ENCODE assay signal across 8 mouse cellular contexts in the genomic region with DNA sequence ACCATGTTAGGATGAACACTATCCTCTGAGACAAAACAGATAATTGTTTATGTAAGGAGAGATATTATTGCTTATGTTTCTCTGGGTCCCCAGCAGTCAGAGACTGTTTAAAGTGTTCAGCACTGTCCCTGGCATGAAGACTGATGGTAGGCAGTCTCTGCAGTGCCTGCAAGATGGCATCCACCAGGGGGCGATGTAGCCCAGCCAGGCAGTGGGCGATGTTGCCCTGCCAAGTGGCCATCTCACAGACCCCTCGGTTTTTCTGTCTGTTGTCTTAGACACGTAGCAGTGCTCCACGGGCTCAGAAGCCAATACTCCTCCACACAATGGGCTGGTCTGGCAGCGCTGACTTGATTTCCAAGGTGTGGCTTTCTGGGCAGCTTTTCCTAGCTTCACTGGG. TPM values are rescaled to one million over a fixed set of nuclear protein-coding genes. Genes with fewer than 3 reads are reported as not detected.
DNase-seq lines count a peak whose midpoint lies in the region; ATAC-seq and TF ChIP-seq lines count a peak whose summit lies in the region.

No protein-coding gene starts in this region.

- 0 out of 2 replicates have a peak, but pooled peaks have one; percentile 33 for TF ChIP-seq POLR2A in bone marrow, adult 2 months (IDR thresholded peaks at IDR 0.05; ENCODE audit: borderline replicate concordance, control insufficient read depth, low read depth, low read length)

- intact Hi-C loops in heart, postnatal 25 days (cut with DNase I): loop anchor here (1.0 to 5.0 kb wide), 3 partner anchors 36 to 276 kb away; a partner anchor contains a TSS

- peak; percentile 75 for DNase-seq in forebrain, embryonic 14.5 days (ENCODE audit: low spot score)
- peak; percentile 50 for DNase-seq in heart, postnatal 25 days (ENCODE audit: low spot score)
- DNase-seq in left cerebral cortex, adult 11 months (ENCODE audit: low spot score): peak; percentile 31
- DNase-seq in spleen, postnatal 36 days (ENCODE audit: low spot score in 2 of 2): peak; percentile 72 to 73

- no peaks in the 10 kb centered on the region for H3K27me3 ChIP-seq in forebrain, embryonic 14.5 days (replicated peaks; ENCODE audit: control insufficient read depth, insufficient read depth, low read length)
- no peaks in the 10 kb centered on the region for H3K27me3 ChIP-seq in forebrain, embryonic 16.5 days (replicated peaks; ENCODE audit: control insufficient read depth, insufficient read depth, low read length)

- H3K36me3 ChIP-seq in forebrain, embryonic 14.5 days (ENCODE audit: control insufficient read depth, insufficient read depth, low read length): no peaks in the 10 kb centered on the region
- H3K36me3 ChIP-seq in forebrain, embryonic 16.5 days (ENCODE audit: control insufficient read depth, insufficient read depth): no peaks in the 10 kb centered on the region

- H3K4me1 ChIP-seq in forebrain, embryonic 14.5 days (ENCODE audit: control insufficient read depth, insufficient read depth, low read length): peaks cover 20% of the 10 kb centered on the region
- peaks cover 32% of the 10 kb centered on the region for H3K4me1 ChIP-seq in forebrain, embryonic 16.5 days (replicated peaks; ENCODE audit: control insufficient read depth, insufficient read depth, low read length)
- H3K4me1 ChIP-seq in bone marrow, adult 2 months (ENCODE audit: control insufficient read depth, insufficient read depth, low read length): peaks cover 12% of the 10 kb centered on the region

- H3K9ac ChIP-seq in forebrain, embryonic 14.5 days (ENCODE audit: low read length): no peak overlapping the region
- no peak overlapping the region for H3K9ac ChIP-seq in forebrain, embryonic 16.5 days (replicated peaks; ENCODE audit: low read depth, low read length)

- 0 out of 2 replicates have a peak, but pooled peaks have one; percentile 14 for ATAC-seq in forebrain, embryonic 14.5 days
- ATAC-seq in forebrain, embryonic 16.5 days: no peak
- ATAC-seq in erythroid progenitor cell, adult 5-6 weeks (replicated peaks; ENCODE audit: low FRiP score, poor library complexity, severe bottlenecking): 0 out of 2 replicates have a peak, but pooled peaks have one; percentile 51
- ATAC-seq in megakaryocyte progenitor cell, adult 5-6 weeks (replicated peaks; ENCODE audit: poor library complexity): peak; percentile 68

- H3K4me2 ChIP-seq in forebrain, embryonic 14.5 days (ENCODE audit: low read length): no peak overlapping the region
- no peak overlapping the region for H3K4me2 ChIP-seq in forebrain, embryonic 16.5 days (ENCODE audit: low read length)

- WGBS in forebrain, embryonic 14.5 days: 5% methylated on average over 6 of the region's 6 CpGs
- WGBS in forebrain, embryonic 16.5 days: 3% methylated on average over 6 of the region's 6 CpGs
- whole genome bisulfite sequencing in bone marrow, adult 2 months: 7% methylated on average over 6 of the region's 6 CpGs

- no peak overlapping the region for H3K27ac ChIP-seq in forebrain, embryonic 14.5 days (ENCODE audit: low read depth, low read length)
- H3K27ac ChIP-seq in forebrain, embryonic 16.5 days (ENCODE audit: low read length): no peak overlapping the region
- H3K27ac ChIP-seq in bone marrow, adult 2 months (ENCODE audit: control insufficient read depth, insufficient read depth, low read depth, low read length, poor library complexity): no peak overlapping the region

- no peaks in the 10 kb centered on the region for H3K9me3 ChIP-seq in forebrain, embryonic 14.5 days (replicated peaks; ENCODE audit: control insufficient read depth, low read length)
- H3K9me3 ChIP-seq in forebrain, embryonic 16.5 days (ENCODE audit: control insufficient read depth, low read length): no peaks in the 10 kb centered on the region

- TF ChIP-seq CTCF in bone marrow, adult 2 months (IDR thresholded peaks at IDR 0.05; ENCODE audit: control insufficient read depth, insufficient read depth, low read length): peak; percentile 99

- H3K4me3 ChIP-seq in forebrain, embryonic 14.5 days (ENCODE audit: low read depth, low read length): no peak overlapping the region
- H3K4me3 ChIP-seq in forebrain, embryonic 16.5 days (replicated peaks; ENCODE audit: low read length): no peak overlapping the region
- no peak overlapping the region for H3K4me3 ChIP-seq in bone marrow, adult 2 months (replicated peaks; ENCODE audit: control insufficient read depth, low read depth, low read length)

RNA-seq across cellular contexts. Expression of a gene that starts 34.6 kb away (rescaled TPM):
- 17.9 and 19.5 TPM in 2 replicates for polyA plus RNA-seq in forebrain, embryonic 14.5 days (2014; fragmentation: Nextera tagmentation; extraction: Ambion mirVana)
- 27.9 and 34.6 TPM in 2 replicates for polyA plus RNA-seq in forebrain, embryonic 16.5 days (2015; fragmentation: Nextera tagmentation; extraction: Ambion mirVana)
- polyA plus RNA-seq in bone marrow, adult 2 months (2011; ENCODE audit: insufficient read depth, insufficient read length, low replicate concordance, missing spikeins): 67.1 and 177 TPM in 2 replicates
- total RNA-seq in erythroid progenitor cell, adult 5-6 weeks (2015; ENCODE audit: low replicate concordance): 32.4 and 35.2 TPM in 2 replicates
- total RNA-seq in erythroid progenitor cell, adult 5-6 weeks (2017; ENCODE audit: low replicate concordance): 19.5 and 35.7 TPM in 2 replicates
- total RNA-seq in heart, postnatal 25 days (2021): 10 to 100 TPM; 11.4 to 13.4 TPM
- total RNA-seq in megakaryocyte progenitor cell, adult 5-6 weeks (2015): 71.8 and 84.3 TPM in 2 replicates
- 106 and 118 TPM in 2 replicates for total RNA-seq in megakaryocyte progenitor cell, adult 5-6 weeks (2017)

RNA-seq across cellular contexts. Expression of a gene that starts 43.3 kb away (rescaled TPM):
- polyA plus RNA-seq in forebrain, embryonic 14.5 days (2014; fragmentation: Nextera tagmentation; extraction: Ambion mirVana): 134 and 154 TPM in 2 replicates
- 334 and 346 TPM in 2 replicates for polyA plus RNA-seq in forebrain, embryonic 16.5 days (2015; fragmentation: Nextera tagmentation; extraction: Ambion mirVana)
- polyA plus RNA-seq in bone marrow, adult 2 months (2011; ENCODE audit: insufficient read depth, insufficient read length, low replicate concordance, missing spikeins): 382 and 665 TPM in 2 replicates
- total RNA-seq in erythroid progenitor cell, adult 5-6 weeks (2015; ENCODE audit: low replicate concordance): 75.5 and 90.8 TPM in 2 replicates
- 145 and 161 TPM in 2 replicates for total RNA-seq in erythroid progenitor cell, adult 5-6 weeks (2017; ENCODE audit: low replicate concordance)
- 10 to 100 TPM; 34.5 to 39.8 TPM for total RNA-seq in heart, postnatal 25 days (2021)
- 220 and 295 TPM in 2 replicates for total RNA-seq in megakaryocyte progenitor cell, adult 5-6 weeks (2015)
- 788 and 880 TPM in 2 replicates for total RNA-seq in megakaryocyte progenitor cell, adult 5-6 weeks (2017)
